Mouse (Mus musculus) forebrain, embryonic 12.5 days (tissue): ENCODE measurements around the gene Rpl22. TPM values are rescaled to one million over a fixed set of nuclear protein-coding genes. Genes with fewer than 3 reads are reported as not detected.

ENCODE experiments used
- ATAC-seq: fragments of 200-750 bp; cut with Nextera tagmentation; 2 replicates; pipeline ENCODE4 v1.8.0; 2017; ENCODE audit warnings: moderate TSS enrichment; ENCODE audit not compliant: low FRiP score
- H3K27ac ChIP-seq: fragments of 300-500 bp; sonication (generic); 2 replicates; pipeline ENCODE4 v1.5.1; 2016; ENCODE audit warnings: mild to moderate bottlenecking
- H3K27me3 ChIP-seq: fragments of 300-500 bp; sonication (generic); 2 replicates; pipeline ENCODE4 v1.6.1; 2016; ENCODE audit warnings: mild to moderate bottlenecking
- H3K36me3 ChIP-seq: fragments of 300-500 bp; sonication (generic); replicated peaks from 2 replicates; pipeline ENCODE4 v1.6.1; 2016; ENCODE audit warnings: mild to moderate bottlenecking
- H3K4me1 ChIP-seq: fragments of 300-500 bp; sonication (generic); 2 replicates; pipeline ENCODE4 v1.6.1; 2016
- H3K4me2 ChIP-seq: fragments of 300-500 bp; sonication (generic); 2 replicates; pipeline ENCODE4 v1.6.1; 2016; ENCODE audit warnings: mild to moderate bottlenecking, moderate library complexity
- H3K4me3 ChIP-seq: fragments of 300-500 bp; sonication (generic); replicated peaks from 2 replicates; pipeline ENCODE4 v1.5.1; 2016; ENCODE audit warnings: mild to moderate bottlenecking
- H3K9ac ChIP-seq: fragments of 300-500 bp; sonication (generic); 2 replicates; pipeline ENCODE4 v1.6.1; 2016; ENCODE audit warnings: mild to moderate bottlenecking
- H3K9me3 ChIP-seq: fragments of 300-500 bp; sonication (generic); 2 replicates; pipeline ENCODE4 v1.6.1; 2016
- WGBS: fragments of 180-500 bp; shearing (Covaris S2); methylation state at CpG from one replicate; pipeline ENCODE4 v1.1.7; 2016; 5-methylcytosine and 5-hydroxymethylcytosine counted together
- polyA plus RNA-seq: library from polyadenylated mRNA; unstranded; fragments of >200 nt; fragmentation: Nextera tagmentation; extraction: Ambion mirVana; gene quantifications from 2 replicates; pipeline ENCODE4 v1.2.1, GENCODE M21; 2016

The Rpl22 gene
- polyA plus RNA-seq, 1 experiment from 2014 or later: 331 TPM

- H3K27ac ChIP-seq: no peak overlapping the region
- H3K4me1 ChIP-seq: no peaks in the 10 kb centered on the region
- no peak overlapping the region for H3K4me2 ChIP-seq
- H3K9ac ChIP-seq: no peak overlapping the region
- no peak for ATAC-seq
- no peak overlapping the region for H3K4me3 ChIP-seq
- H3K9me3 ChIP-seq: no peaks in the 10 kb centered on the region
- H3K27me3 ChIP-seq: 0 out of 2 replicates have a peak, but pooled peaks cover under 1% of the 10 kb centered on the region
- H3K36me3 ChIP-seq: no peaks in the 10 kb centered on the region
- WGBS: 89% methylated on average over 17 of the region's 17 CpGs
These were observed 57.1 kb downstream of the Rpl22 start for GRCm38 (mm10) chr4:152382528-152383252.

Other genes with a start within 250 kb of the Rpl22 start
- gene Tnfrsf25, start 209.8 kb upstream of the Rpl22 start, polyA plus RNA-seq: 0.66 and 0.76 TPM in 2 replicates
- gene Espn, start 173.4 kb upstream of the Rpl22 start, polyA plus RNA-seq: 1.8 and 2.1 TPM in 2 replicates
- not detected in 2 replicates for gene Hes2, start 166.9 kb upstream of the Rpl22 start, polyA plus RNA-seq
- 85.9 and 86.7 TPM in 2 replicates for gene Acot7, start 147.6 kb upstream of the Rpl22 start, polyA plus RNA-seq
- gene Gpr153, start 51.5 kb upstream of the Rpl22 start, polyA plus RNA-seq: 5.8 and 6.9 TPM in 2 replicates
- 0.43 and 0.46 TPM in 2 replicates for gene Hes3, start 34.1 kb upstream of the Rpl22 start, polyA plus RNA-seq
- 20.3 and 21.3 TPM in 2 replicates for gene Icmt, start 28.5 kb upstream of the Rpl22 start, polyA plus RNA-seq
- gene Rnf207, start 6.7 kb upstream of the Rpl22 start, polyA plus RNA-seq: 1.5 and 2.7 TPM in 2 replicates
- 6.8 and 7.4 TPM in 2 replicates for gene Chd5, start 12.9 kb downstream of the Rpl22 start, polyA plus RNA-seq
- 7.3 and 7.5 TPM in 2 replicates for gene Nphp4, start 151.0 kb downstream of the Rpl22 start, polyA plus RNA-seq
- 16.6 and 17.1 TPM in 2 replicates for gene Kcnab2, start 152.1 kb downstream of the Rpl22 start, polyA plus RNA-seq